In the genomic region with DNA sequence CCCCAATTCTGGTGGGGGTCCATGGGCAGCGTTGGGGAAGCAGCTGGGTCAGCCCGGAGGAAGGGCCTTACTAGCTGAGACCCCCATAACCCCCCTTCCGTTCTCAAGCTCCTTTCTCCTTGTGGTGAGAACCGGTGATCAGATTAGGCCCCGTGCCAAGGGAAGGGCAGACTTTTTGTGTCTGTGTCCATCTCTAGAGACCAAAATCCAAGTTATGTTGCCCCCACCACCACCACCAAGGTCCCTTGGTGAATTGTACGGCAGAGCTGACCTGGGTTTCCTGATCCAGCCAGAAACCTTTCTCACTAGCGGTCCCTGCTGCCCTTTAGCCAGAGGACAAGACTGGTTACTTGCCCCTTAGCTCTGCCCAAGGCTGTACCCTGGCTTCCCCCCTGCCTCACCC, we compare ENCODE assay signal across 8 mouse cellular contexts. TPM values are rescaled to one million over a fixed set of nuclear protein-coding genes. Genes with fewer than 3 reads are reported as not detected.
DNase-seq lines count a peak whose midpoint lies in the region; ATAC-seq lines count a peak whose summit lies in the region.
"Had no signal": no experiment of that assay in that cellular context is flagged by ENCODE, and none has a peak within 500 bp of the region (broad histone marks: within the 10 kb centered on the region; RNA-seq: fewer than 3 reads in every experiment).

No protein-coding gene starts in this region.

- H3K27ac ChIP-seq in lung, embryonic 15.5 days, result no peak overlapping the region
- H3K27ac ChIP-seq in forebrain, embryonic 10.5 days, result peak overlapping the region; percentile 91
- no peak overlapping the region for H3K27ac ChIP-seq in limb, embryonic 12.5 days

- no peak overlapping the region for H3K9ac ChIP-seq in lung, embryonic 15.5 days
- H3K9ac ChIP-seq in limb, embryonic 12.5 days (replicated peaks), result peak overlapping the region; percentile 55

- H3K9me3 ChIP-seq in lung, embryonic 15.5 days, result no peaks in the 10 kb centered on the region
- no peaks in the 10 kb centered on the region for H3K9me3 ChIP-seq in forebrain, embryonic 10.5 days
- H3K9me3 ChIP-seq in limb, embryonic 12.5 days, result no peaks in the 10 kb centered on the region

- peaks cover 7% of the 10 kb centered on the region for H3K4me1 ChIP-seq in lung, embryonic 15.5 days
- peaks cover 30% of the 10 kb centered on the region for H3K4me1 ChIP-seq in forebrain, embryonic 10.5 days
- peaks cover 7% of the 10 kb centered on the region; the same call in 1 of the 2 replicates for H3K4me1 ChIP-seq in limb, embryonic 12.5 days (replicated peaks)

- no peak for DNase-seq in lung, adult 18-20 months
- no peak for DNase-seq in forebrain, embryonic 10.5 days (ENCODE audit: extremely low spot score, low spot score)
- DNase-seq in skeletal muscle tissue, adult 2 months (ENCODE audit: low read depth, low spot score), result peak; percentile 18
- no peak for DNase-seq in layer of hippocampus, adult 9-10 months (ENCODE audit: low spot score)
- DNase-seq in right cerebral cortex, postnatal 14 days, result no peak

- H3K4me3 ChIP-seq in lung, embryonic 15.5 days, result peak overlapping the region; percentile 40
- peak overlapping the region; percentile 82 for H3K4me3 ChIP-seq in forebrain, embryonic 10.5 days
- H3K4me3 ChIP-seq in limb, embryonic 12.5 days (replicated peaks), result peak overlapping the region; percentile 54

- H3K27me3 ChIP-seq in lung, embryonic 15.5 days, result peaks cover 19% of the 10 kb centered on the region
- H3K27me3 ChIP-seq in forebrain, embryonic 10.5 days (ENCODE audit: poor library complexity, severe bottlenecking), result peaks cover 24% of the 10 kb centered on the region; the same call in 1 of the 2 replicates
- peaks cover 28% of the 10 kb centered on the region for H3K27me3 ChIP-seq in limb, embryonic 12.5 days

- H3K36me3 ChIP-seq in lung, embryonic 15.5 days, result no peaks in the 10 kb centered on the region
- no peaks in the 10 kb centered on the region for H3K36me3 ChIP-seq in forebrain, embryonic 10.5 days (replicated peaks)
- no peaks in the 10 kb centered on the region for H3K36me3 ChIP-seq in limb, embryonic 12.5 days

- H3K4me2 ChIP-seq in lung, embryonic 15.5 days, result peak overlapping the region; percentile 86
- H3K4me2 ChIP-seq in limb, embryonic 12.5 days, result peak overlapping the region; percentile 96

- no peak for ATAC-seq in lung, embryonic 15.5 days (ENCODE audit: borderline replicate concordance, extremely low read depth, low FRiP score, low TSS enrichment)
- ATAC-seq in limb, embryonic 12.5 days (ENCODE audit: insufficient number of reproducible peaks, insufficient read depth, low FRiP score, low TSS enrichment, low read depth), result no peak

- 9% methylated on average over 7 of the region's 7 CpGs for WGBS in lung, embryonic 15.5 days
- WGBS in forebrain, embryonic 10.5 days, result under 1% methylated on average over 7 of the region's 7 CpGs
- 5% methylated on average over 7 of the region's 7 CpGs for WGBS in limb, embryonic 12.5 days

RNA-seq across cellular contexts. Expression of a gene that starts 0.9 kb away (rescaled TPM):
- polyA plus RNA-seq in lung, embryonic 15.5 days (2015; fragmentation: Nextera tagmentation; extraction: Ambion mirVana), result 0.44 and 0.46 TPM in 2 replicates
- polyA plus RNA-seq in forebrain, embryonic 10.5 days (2016; fragmentation: Nextera tagmentation; extraction: Ambion mirVana), result 11.3 and 12.1 TPM in 2 replicates
- polyA plus RNA-seq in limb, embryonic 12.5 days (2016; fragmentation: Nextera tagmentation; extraction: Ambion mirVana), result 1.0 and 2.8 TPM in 2 replicates

RNA-seq across cellular contexts. Expression of a gene that starts 37.4 kb away (rescaled TPM):
- polyA plus RNA-seq in lung, embryonic 15.5 days (2015; fragmentation: Nextera tagmentation; extraction: Ambion mirVana), result not detected in 2 replicates
- not detected in 2 replicates for polyA plus RNA-seq in forebrain, embryonic 10.5 days (2016; fragmentation: Nextera tagmentation; extraction: Ambion mirVana)
- not detected in 2 replicates for polyA plus RNA-seq in limb, embryonic 12.5 days (2016; fragmentation: Nextera tagmentation; extraction: Ambion mirVana)
- polyA plus RNA-seq: large intestine, adult 2 months had no signal

RNA-seq across cellular contexts. Expression of a gene that starts 55.0 kb away (rescaled TPM):
- 0.55 and 0.70 TPM in 2 replicates for polyA plus RNA-seq in lung, embryonic 15.5 days (2015; fragmentation: Nextera tagmentation; extraction: Ambion mirVana)
- polyA plus RNA-seq in forebrain, embryonic 10.5 days (2016; fragmentation: Nextera tagmentation; extraction: Ambion mirVana), result not detected in 2 replicates
- polyA plus RNA-seq in limb, embryonic 12.5 days (2016; fragmentation: Nextera tagmentation; extraction: Ambion mirVana), result not detected in 2 replicates
